Mouse (Mus musculus) ES-Bruce4 (cell line): Measurements from ENCODE around the gene Kctd7. TPM values are rescaled to one million over a fixed set of nuclear protein-coding genes. Genes with fewer than 3 reads are reported as not detected.
A peak's percentile ranks its signal among the peaks of the same experiment; 100 is the strongest.

Experiments used
- H3K27ac ChIP-seq: 2 replicates; pipeline ENCODE4 v1.5.1; 2012; ENCODE audit warnings: low read length, inconsistent platforms; ENCODE audit not compliant: insufficient read depth
- H3K27me3 ChIP-seq: 2 replicates; pipeline ENCODE4 v1.6.1; 2012; ENCODE audit warnings: mild to moderate bottlenecking, low read length, inconsistent platforms; ENCODE audit not compliant: control insufficient read depth, poor library complexity, insufficient read depth, severe bottlenecking
- H3K36me3 ChIP-seq: 2 replicates; pipeline ENCODE4 v1.6.1; 2012; ENCODE audit warnings: inconsistent platforms, mild to moderate bottlenecking, low read length, moderate library complexity; ENCODE audit not compliant: control insufficient read depth, poor library complexity, insufficient read depth, severe bottlenecking
- H3K4me1 ChIP-seq: one replicate; pipeline ENCODE4 v1.8.1; 2011; ENCODE audit warnings: low read length; ENCODE audit not compliant: control insufficient read depth, insufficient read depth
- H3K4me3 ChIP-seq: 2 replicates; pipeline ENCODE4 v1.5.1; 2011; ENCODE audit warnings: low read depth, mild to moderate bottlenecking, low read length
- H3K9ac ChIP-seq: 2 replicates; pipeline ENCODE4 v1.6.1; 2012; ENCODE audit warnings: low read depth, mild to moderate bottlenecking, inconsistent platforms; ENCODE audit not compliant: poor library complexity, severe bottlenecking
- H3K9me3 ChIP-seq: replicated peaks from 2 replicates; pipeline ENCODE4 v1.6.1; 2012; ENCODE audit warnings: mild to moderate bottlenecking, low read length, inconsistent platforms; ENCODE audit not compliant: control insufficient read depth, poor library complexity, insufficient read depth, severe bottlenecking
- CTCF ChIP-seq: IDR thresholded peaks from one replicate; pipeline ENCODE4 v1.8.1; 2011; ENCODE audit warnings: low read depth, low read length
- EP300 ChIP-seq: IDR thresholded peaks from 2 replicates; pipeline ENCODE4 v1.6.1; 2011; ENCODE audit warnings: low read depth, low read length; ENCODE audit not compliant: insufficient read depth
- POLR2A ChIP-seq: IDR thresholded peaks from one replicate; pipeline ENCODE4 v1.8.1; 2011; ENCODE audit warnings: low read length; ENCODE audit not compliant: insufficient read depth
- polyA plus RNA-seq: library from polyadenylated mRNA; stranded (reverse); fragments of >200 nt; gene quantifications from 2 replicates; pipeline ENCODE4 v1.2.4, GENCODE M21; 2011; ENCODE audit warnings: low read depth; ENCODE audit not compliant: missing spikeins, insufficient read depth, insufficient read length

The Kctd7 gene
- polyA plus RNA-seq, 1 experiment: 0.97 TPM

- H3K4me3 ChIP-seq: no peak overlapping the region
- no peaks in the 10 kb centered on the region for H3K4me1 ChIP-seq
- H3K36me3 ChIP-seq: peaks cover 15% of the 10 kb centered on the region
- H3K9me3 ChIP-seq: no peaks in the 10 kb centered on the region
- no peaks in the 10 kb centered on the region for H3K27me3 ChIP-seq
- peak overlapping the region; percentile 47; the same call in 1 of the 2 replicates for H3K9ac ChIP-seq
- H3K27ac ChIP-seq: peak overlapping the region; percentile 94
- TF ChIP-seq CTCF (no peak), EP300 (peak; percentile 88)
Measured at GRCm38 (mm10) chr5:130187383-130187782, 42.7 kb downstream of the Kctd7 start.

GRCm38 (mm10) chr5:130190909-130191308, 46.2 kb downstream of the Kctd7 start:
- no peak overlapping the region for H3K9ac ChIP-seq
- H3K4me1 ChIP-seq: no peaks in the 10 kb centered on the region
- peaks cover 15% of the 10 kb centered on the region for H3K36me3 ChIP-seq
- no peak for TF ChIP-seq CTCF
- TF ChIP-seq POLR2A: no peak
- no peak for TF ChIP-seq EP300
- no peak overlapping the region for H3K4me3 ChIP-seq
- H3K9me3 ChIP-seq: no peaks in the 10 kb centered on the region
- no peak overlapping the region for H3K27ac ChIP-seq
- no peaks in the 10 kb centered on the region for H3K27me3 ChIP-seq

- Histone ChIP-seq H3K27ac (no peak overlapping the region), H3K4me3 (no peak overlapping the region), H3K9ac (no peak overlapping the region), H3K4me1 (no peaks in the 10 kb centered on the region), H3K36me3 (peaks cover 15% of the 10 kb centered on the region), H3K9me3 (no peaks in the 10 kb centered on the region), H3K27me3 (no peaks in the 10 kb centered on the region)
- no peak for TF ChIP-seq CTCF
Measured at GRCm38 (mm10) chr5:130191865-130192264, 47.2 kb downstream of the Kctd7 start.

- H3K9me3 ChIP-seq: no peaks in the 10 kb centered on the region
- H3K36me3 ChIP-seq: peaks cover 15% of the 10 kb centered on the region
- no peak overlapping the region for H3K4me3 ChIP-seq
- H3K27me3 ChIP-seq: no peaks in the 10 kb centered on the region
- H3K27ac ChIP-seq: no peak overlapping the region
- TF ChIP-seq EP300 (no peak), POLR2A (no peak), CTCF (no peak)
- peaks cover under 1% of the 10 kb centered on the region for H3K4me1 ChIP-seq
- H3K9ac ChIP-seq: no peak overlapping the region
Measured at GRCm38 (mm10) chr5:130192356-130192944, 47.8 kb downstream of the Kctd7 start.

GRCm38 (mm10) chr5:130193760-130194159, 49.1 kb downstream of the Kctd7 start:
- no peak for TF ChIP-seq CTCF
- TF ChIP-seq EP300: no peak
- no peak for TF ChIP-seq POLR2A
- no peak overlapping the region for H3K9ac ChIP-seq
- peaks cover 4% of the 10 kb centered on the region for H3K4me1 ChIP-seq
- H3K36me3 ChIP-seq: peaks cover 16% of the 10 kb centered on the region
- H3K27ac ChIP-seq: no peak overlapping the region
- H3K27me3 ChIP-seq: no peaks in the 10 kb centered on the region
- no peak overlapping the region for H3K4me3 ChIP-seq
- no peaks in the 10 kb centered on the region for H3K9me3 ChIP-seq

GRCm38 (mm10) chr5:130196307-130196706, 51.6 kb downstream of the Kctd7 start:
- no peak overlapping the region for H3K4me3 ChIP-seq
- H3K27me3 ChIP-seq: no peaks in the 10 kb centered on the region
- H3K9me3 ChIP-seq: no peaks in the 10 kb centered on the region
- H3K36me3 ChIP-seq: peaks cover 7% of the 10 kb centered on the region
- TF ChIP-seq CTCF (no peak), EP300 (no peak), POLR2A (no peak)
- peaks cover 4% of the 10 kb centered on the region for H3K4me1 ChIP-seq
- no peak overlapping the region for H3K9ac ChIP-seq
- H3K27ac ChIP-seq: no peak overlapping the region
